Mouse (Mus musculus): ENCODE results near the gene Olfr649.

GRCm38 (mm10) chr7:104169634-104170204 lies 26.1 kb downstream of the Olfr649 start:
- TF ChIP-seq POLR2A (IDR thresholded peaks at IDR 0.05; ENCODE audit: low read depth, low read length): no peak
- no peak for TF ChIP-seq CTCF (IDR thresholded peaks at IDR 0.05; ENCODE audit: extremely low read depth, insufficient read length, insufficient replicate concordance, low read depth, low read length)
